Mouse (Mus musculus): Measurements from ENCODE around the gene Olfr464.
"Not testable (repeated sequence)": the region's sequence is repeated elsewhere in the genome, so short reads cannot be mapped to it uniquely, and the experiment has no call there.

Gene Olfr464

GRCm38 (mm10) chr11:87866891-87867290 lies 53.9 kb downstream of the Olfr464 start:
- DNase-seq (ENCODE audit: low spot score in 2 of 2) = not testable (repeated sequence)
